Mouse (Mus musculus) embryonic stem cell, embryonic (primary cell): Measurements from ENCODE around the gene Slc3a1.

ENCODE experiments used
- CTCF ChIA-PET, 4 experiments: fragments of 300-600 bp in 2 of 4; fragments of 350-600 bp in 2 of 4; sonication (Branson Sonifier 250); formaldehyde crosslinking; loops; one replicate each; lab custom pipeline; 2022; ENCODE audit warnings: inconsistent platforms in 2 of 4; lab: Charles Lee
- POLR2A ChIA-PET, 4 experiments: fragments of 300-600 bp in 2 of 4; fragments of 350-600 bp in 2 of 4; sonication (Branson Sonifier 250); formaldehyde crosslinking; loops; one replicate each; lab custom pipeline; 2022; ENCODE audit warnings: antibody characterized with exemption in 4 of 4, inconsistent platforms in 1 of 4; lab: Charles Lee

The Slc3a1 gene

GRCm38 (mm10) chr17:85096396-85096795 lies 68.2 kb downstream of the Slc3a1 start:
- CTCF ChIA-PET = no interaction called here
- POLR2A ChIA-PET = no interaction called here

DNA sequence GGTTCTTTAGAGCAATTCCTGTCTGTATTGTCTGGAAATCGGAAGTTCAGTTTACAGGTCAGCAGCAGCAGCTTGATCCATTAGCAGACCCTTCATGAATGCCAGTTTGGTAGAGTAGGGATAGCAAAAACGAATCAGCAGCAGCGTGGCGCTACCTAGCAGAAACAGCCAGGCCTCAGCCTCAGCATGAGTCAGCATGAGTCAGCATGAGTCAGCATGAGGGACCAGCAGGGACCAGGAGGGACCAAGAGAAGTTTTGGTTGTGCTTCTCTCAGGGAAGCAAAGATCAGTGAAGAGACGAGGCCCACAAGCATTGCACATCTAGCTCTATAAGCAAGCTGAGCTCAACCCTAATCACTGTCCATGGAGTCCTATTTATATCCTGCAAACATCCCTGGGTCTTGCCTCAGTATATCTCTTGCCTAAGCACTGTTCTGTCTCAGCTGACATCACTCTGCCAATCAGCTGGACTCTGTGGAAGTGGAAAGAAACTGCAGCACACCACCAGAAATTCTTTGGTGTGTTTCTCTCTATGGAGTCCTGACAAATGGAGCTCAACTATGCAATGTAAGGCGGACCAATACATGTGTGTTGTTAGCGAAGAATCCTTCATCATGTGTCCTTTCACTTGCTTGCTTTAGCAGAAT lies 70.6 kb downstream of the Slc3a1 start:
- ChIA-PET POLR2A (interaction anchor here in 2 of 4 experiments (0.6 to 4.3 kb wide), 5 partner anchors 8 to 1393 kb away, joined by 3 to 36 read pairs (median 4); partner anchors contain the start of genes Camkmt (in 2 of the 2) and Prepl (in 2 of the 2)), CTCF (no interaction called here)

GRCm38 (mm10) chr17:85100232-85100631 lies 72.1 kb downstream of the Slc3a1 start:
- ChIA-PET CTCF (interaction anchor here in 2 of 4 experiments (0.7 to 1.6 kb wide), 4 partner anchors 10 to 580 kb away, joined by 3 to 5 read pairs (median 4); partner anchors contain the start of genes Camkmt (in 1 of the 2) and Prepl (in 1 of the 2)), POLR2A (interaction anchor here in 3 of 4 experiments (0.6 to 4.3 kb wide), 11 partner anchors 10 to 1206 kb away, joined by 3 to 36 read pairs (median 4); partner anchors contain the start of genes Camkmt (in 3 of the 3) and Prepl (in 3 of the 3))

DNA sequence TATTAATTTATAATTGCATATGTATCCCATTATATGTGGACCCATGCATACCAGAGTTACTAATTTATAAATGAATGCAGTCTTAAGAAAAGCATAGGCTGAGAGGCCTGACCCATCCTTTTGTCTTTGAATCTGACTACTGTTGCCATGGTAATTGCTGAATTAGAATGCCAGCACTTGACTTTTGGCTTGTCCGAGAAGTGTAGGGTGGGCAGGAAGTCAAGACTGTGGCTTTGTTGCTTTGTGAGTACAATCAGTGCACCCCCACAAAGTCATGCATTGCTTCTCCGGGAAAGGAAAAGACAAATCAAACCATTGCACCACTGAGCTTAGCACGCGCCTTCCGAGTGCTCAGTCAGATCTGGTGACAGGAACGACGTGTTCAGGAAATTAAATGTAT lies 73.6 kb downstream of the Slc3a1 start:
- ChIA-PET POLR2A (interaction anchor here in 3 of 4 experiments (0.6 to 4.3 kb wide), 11 partner anchors 9 to 632 kb away, joined by 3 to 36 read pairs (median 4); partner anchors contain the start of genes Camkmt (in 3 of the 3) and Prepl (in 3 of the 3)), CTCF (interaction anchor here in 1 of 4 experiments (0.6 kb wide), 1 partner anchor 565 kb away, joined by 4 read pairs; no protein-coding TSS in a partner anchor)

DNA sequence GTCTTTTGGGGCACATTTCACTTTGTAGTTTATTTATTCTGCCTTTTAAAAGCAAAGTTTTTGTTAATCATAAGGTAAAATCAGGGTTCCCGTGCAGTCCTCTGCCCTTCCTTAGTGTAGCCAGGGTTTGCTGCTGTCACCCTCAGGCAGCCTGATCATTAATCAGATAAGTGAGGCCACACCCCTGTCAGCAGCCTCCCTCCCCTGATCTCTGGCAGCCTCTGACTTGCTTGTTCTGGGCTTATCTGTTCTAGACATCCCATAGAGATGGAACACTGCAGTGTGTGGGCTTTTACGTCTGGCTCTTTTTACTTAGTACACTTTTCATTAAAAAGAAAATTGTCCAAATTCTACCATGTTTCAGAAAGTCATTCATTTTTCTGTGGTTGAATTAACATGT lies 75.1 kb downstream of the Slc3a1 start:
- POLR2A ChIA-PET = interaction anchor here in 2 of 4 experiments (0.6 to 1.2 kb wide), 3 partner anchors 11 to 14 kb away, joined by 3 to 5 read pairs (median 4); partner anchors contain the start of gene Prepl (in 1 of the 2)
- CTCF ChIA-PET = no interaction called here

DNA sequence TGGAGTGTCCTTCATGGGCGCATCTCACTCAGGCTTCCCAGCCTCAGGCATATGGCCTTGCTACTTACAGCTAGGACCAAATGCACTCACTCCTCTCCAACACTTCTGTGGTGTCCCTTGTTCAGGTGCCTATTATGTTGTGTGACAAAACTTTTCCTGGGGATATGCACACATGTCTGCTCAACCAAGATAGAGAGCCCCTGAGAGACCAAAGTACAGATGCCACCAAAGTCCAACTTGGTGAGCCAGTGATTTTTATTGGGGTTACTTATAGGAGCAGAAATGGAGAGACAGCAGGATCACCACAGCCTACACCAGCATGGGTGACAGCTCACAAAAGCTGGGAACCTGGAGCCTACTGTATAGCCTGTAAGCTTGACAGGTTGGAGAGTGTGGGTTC lies 82.5 kb downstream of the Slc3a1 start:
- CTCF ChIA-PET = interaction anchor here in 1 of 4 experiments (0.6 kb wide), 1 partner anchor 487 kb away, joined by 3 read pairs; no protein-coding TSS in a partner anchor
- POLR2A ChIA-PET = interaction anchor here in 1 of 4 experiments (1.5 kb wide), 1 partner anchor 52 kb away, joined by 4 read pairs; no protein-coding TSS in a partner anchor

- POLR2A ChIA-PET = interaction anchor here in 3 of 4 experiments (0.6 to 1.6 kb wide), 7 partner anchors 9 to 1179 kb away, joined by 3 to 4 read pairs (median 3); no protein-coding TSS in a partner anchor
- CTCF ChIA-PET = interaction anchor here in 3 of 4 experiments (0.5 to 1.3 kb wide), 11 partner anchors 9 to 1046 kb away, joined by 3 to 6 read pairs (median 3); no protein-coding TSS in a partner anchor
These were observed 85.3 kb downstream of the Slc3a1 start for GRCm38 (mm10) chr17:85113441-85113840.
